Mouse (Mus musculus): ENCODE measurements at regions not wholly inside any gene's neighbourhood (a gene's known extent, or its start where the extent isn't known, plus 50 kb on each side); places are given as distances from the start of the nearest gene placed in this dataset.
A peak's percentile ranks its signal among the peaks of the same experiment; 100 is the strongest.

- Histone ChIP-seq H3K4me3 (ENCODE audit: low read depth, low read length) (no peak overlapping the region), H3K9me3 (ENCODE audit: control insufficient read depth, low read length) (no peaks in the 10 kb centered on the region), H3K4me2 (replicated peaks; ENCODE audit: low read depth) (no peak overlapping the region), H3K4me1 (replicated peaks; ENCODE audit: control insufficient read depth, insufficient read depth) (no peaks in the 10 kb centered on the region), H3K27me3 (ENCODE audit: control insufficient read depth, insufficient read depth, low read length) (no peaks in the 10 kb centered on the region), H3K9ac (ENCODE audit: low read length) (no peak overlapping the region), H3K27ac (replicated peaks) (no peak overlapping the region), H3K36me3 (ENCODE audit: control insufficient read depth, insufficient read depth, low read length) (no peaks in the 10 kb centered on the region)
- ATAC-seq (ENCODE audit: low FRiP score, low TSS enrichment) (no peak), DNase-seq (ENCODE audit: low spot score) (no peak)
- WGBS = 57% methylated on average over 5 of the region's 5 CpGs
- TF ChIP-seq CTCF (IDR thresholded peaks at IDR 0.05; ENCODE audit: low read depth) = no peak
- no peak for TF ChIP-seq EP300 (optimal IDR thresholded peaks at IDR 0.05)
Measured at GRCm38 (mm10) chr8:28267277-28267676, 819.8 kb downstream of the Poteg start.

GRCm38 (mm10) chr8:28284257-28284656 lies 836.8 kb downstream of the Poteg start:
- no peak overlapping the region for H3K9ac ChIP-seq (ENCODE audit: low read length)
- no peak for ATAC-seq (ENCODE audit: low FRiP score, low TSS enrichment)
- DNase-seq (ENCODE audit: low spot score) = no peak
- no peak overlapping the region for H3K4me3 ChIP-seq (ENCODE audit: low read depth, low read length)
- TF ChIP-seq CTCF (IDR thresholded peaks at IDR 0.05; ENCODE audit: low read depth) (no peak), EP300 (optimal IDR thresholded peaks at IDR 0.05) (no peak)
- H3K27ac ChIP-seq (replicated peaks) = no peak overlapping the region
- H3K36me3 ChIP-seq (ENCODE audit: control insufficient read depth, insufficient read depth, low read length) = no peaks in the 10 kb centered on the region
- H3K27me3 ChIP-seq (ENCODE audit: control insufficient read depth, insufficient read depth, low read length) = no peaks in the 10 kb centered on the region
- WGBS = 78% methylated on average over 2 of the region's 2 CpGs
- H3K9me3 ChIP-seq (ENCODE audit: control insufficient read depth, low read length) = no peaks in the 10 kb centered on the region
- no peak overlapping the region for H3K4me2 ChIP-seq (replicated peaks; ENCODE audit: low read depth)
- H3K4me1 ChIP-seq (replicated peaks; ENCODE audit: control insufficient read depth, insufficient read depth) = no peaks in the 10 kb centered on the region

- Histone ChIP-seq H3K4me3 (ENCODE audit: low read depth, low read length) (no peak overlapping the region), H3K4me2 (replicated peaks; ENCODE audit: low read depth) (no peak overlapping the region), H3K9ac (ENCODE audit: low read length) (no peak overlapping the region), H3K27me3 (ENCODE audit: control insufficient read depth, insufficient read depth, low read length) (no peaks in the 10 kb centered on the region), H3K4me1 (replicated peaks; ENCODE audit: control insufficient read depth, insufficient read depth) (no peaks in the 10 kb centered on the region), H3K36me3 (ENCODE audit: control insufficient read depth, insufficient read depth, low read length) (no peaks in the 10 kb centered on the region), H3K9me3 (ENCODE audit: control insufficient read depth, low read length) (no peaks in the 10 kb centered on the region), H3K27ac (replicated peaks) (no peak overlapping the region)
- DNase-seq (ENCODE audit: low spot score) = no peak
- no peak for TF ChIP-seq EP300 (optimal IDR thresholded peaks at IDR 0.05)
- TF ChIP-seq CTCF (IDR thresholded peaks at IDR 0.05; ENCODE audit: low read depth) = no peak
- WGBS = 69% methylated on average over 5 of the region's 5 CpGs
- no peak for ATAC-seq (ENCODE audit: low FRiP score, low TSS enrichment)
Measured at GRCm38 (mm10) chr8:28298896-28299793, 851.7 kb downstream of the Poteg start.

- TF ChIP-seq EP300 (optimal IDR thresholded peaks at IDR 0.05) (no peak), CTCF (IDR thresholded peaks at IDR 0.05; ENCODE audit: low read depth) (0 out of 2 replicates have a peak, but pooled peaks have one; percentile 5)
- Histone ChIP-seq H3K4me3 (ENCODE audit: low read depth, low read length) (no peak overlapping the region), H3K9me3 (ENCODE audit: control insufficient read depth, low read length) (no peaks in the 10 kb centered on the region), H3K36me3 (ENCODE audit: control insufficient read depth, insufficient read depth, low read length) (no peaks in the 10 kb centered on the region), H3K4me1 (replicated peaks; ENCODE audit: control insufficient read depth, insufficient read depth) (no peaks in the 10 kb centered on the region), H3K9ac (ENCODE audit: low read length) (no peak overlapping the region), H3K4me2 (replicated peaks; ENCODE audit: low read depth) (no peak overlapping the region), H3K27ac (replicated peaks) (no peak overlapping the region), H3K27me3 (ENCODE audit: control insufficient read depth, insufficient read depth, low read length) (no peaks in the 10 kb centered on the region)
- WGBS = 41% methylated on average over 1 of the region's 1 CpGs
- ATAC-seq (ENCODE audit: low FRiP score, low TSS enrichment) = no peak
- no peak for DNase-seq (ENCODE audit: low spot score)
Measured at GRCm38 (mm10) chr8:28317081-28317480, 869.6 kb downstream of the Poteg start.

- H3K27me3 ChIP-seq (ENCODE audit: control insufficient read depth, insufficient read depth, low read length) = no peaks in the 10 kb centered on the region
- H3K9me3 ChIP-seq (ENCODE audit: control insufficient read depth, low read length) = no peaks in the 10 kb centered on the region
- H3K36me3 ChIP-seq (ENCODE audit: control insufficient read depth, insufficient read depth, low read length) = no peaks in the 10 kb centered on the region
- H3K9ac ChIP-seq (ENCODE audit: low read length) = no peak overlapping the region
- no peak for ATAC-seq (ENCODE audit: low FRiP score, low TSS enrichment)
- WGBS = 82% methylated on average over 1 of the region's 1 CpGs
- H3K27ac ChIP-seq (replicated peaks) = no peak overlapping the region
- no peak overlapping the region for H3K4me3 ChIP-seq (ENCODE audit: low read depth, low read length)
- TF ChIP-seq CTCF (IDR thresholded peaks at IDR 0.05; ENCODE audit: low read depth) (no peak), EP300 (optimal IDR thresholded peaks at IDR 0.05) (no peak)
- no peak for DNase-seq (ENCODE audit: low spot score)
- H3K4me1 ChIP-seq (replicated peaks; ENCODE audit: control insufficient read depth, insufficient read depth) = no peaks in the 10 kb centered on the region
- no peak overlapping the region for H3K4me2 ChIP-seq (replicated peaks; ENCODE audit: low read depth)
Measured at GRCm38 (mm10) chr8:28333388-28333787, 885.9 kb downstream of the Poteg start.

GRCm38 (mm10) chr8:28337484-28337883 lies 890.0 kb downstream of the Poteg start:
- no peaks in the 10 kb centered on the region for H3K36me3 ChIP-seq (ENCODE audit: control insufficient read depth, insufficient read depth, low read length)
- ATAC-seq (ENCODE audit: low FRiP score, low TSS enrichment) = no peak
- H3K9me3 ChIP-seq (ENCODE audit: control insufficient read depth, low read length) = no peaks in the 10 kb centered on the region
- no peak overlapping the region for H3K9ac ChIP-seq (ENCODE audit: low read length)
- H3K4me3 ChIP-seq (ENCODE audit: low read depth, low read length) = no peak overlapping the region
- no peak overlapping the region for H3K4me2 ChIP-seq (replicated peaks; ENCODE audit: low read depth)
- no peaks in the 10 kb centered on the region for H3K4me1 ChIP-seq (replicated peaks; ENCODE audit: control insufficient read depth, insufficient read depth)
- 79% methylated on average over 4 of the region's 4 CpGs for WGBS
- TF ChIP-seq CTCF (IDR thresholded peaks at IDR 0.05; ENCODE audit: low read depth) (no peak), EP300 (optimal IDR thresholded peaks at IDR 0.05) (no peak)
- DNase-seq (ENCODE audit: low spot score) = no peak
- no peaks in the 10 kb centered on the region for H3K27me3 ChIP-seq (ENCODE audit: control insufficient read depth, insufficient read depth, low read length)
- H3K27ac ChIP-seq (replicated peaks) = no peak overlapping the region

Data from stomach, postnatal 0 days (tissue).